Mouse (Mus musculus) naive thymus-derived CD4-positive, alpha-beta T cell, adult 2 months (primary cell): ENCODE data around the gene Ly6g5c.

Source experiments
- DNase-seq: peaks from one replicate; pipeline ENCODE4 v3.0.0-alpha.2; 2011; ENCODE audit warnings: low read depth

Gene Ly6g5c

GRCm38 (mm10) chr17:35141971-35142370, 33.9 kb downstream of the Ly6g5c start:
- DNase-seq = no peak

- no peak for DNase-seq
Measured at GRCm38 (mm10) chr17:35146139-35146538, 38.1 kb downstream of the Ly6g5c start.

- DNase-seq = no peak
Measured at GRCm38 (mm10) chr17:35147348-35147747, 39.3 kb downstream of the Ly6g5c start.

- no peak for DNase-seq
Measured at GRCm38 (mm10) chr17:35147922-35148639, 40.0 kb downstream of the Ly6g5c start.

GRCm38 (mm10) chr17:35152121-35152520, 44.0 kb downstream of the Ly6g5c start:
- no peak for DNase-seq

GRCm38 (mm10) chr17:35153077-35153476, 45.0 kb downstream of the Ly6g5c start:
- no peak for DNase-seq

- no peak for DNase-seq
Measured at GRCm38 (mm10) chr17:35153931-35154330, 45.9 kb downstream of the Ly6g5c start.

- no peak for DNase-seq
Measured at GRCm38 (mm10) chr17:35154616-35155015, 46.5 kb downstream of the Ly6g5c start.

- DNase-seq = no peak
Measured at GRCm38 (mm10) chr17:35155451-35155850, 47.4 kb downstream of the Ly6g5c start.

GRCm38 (mm10) chr17:35156461-35157200, 48.6 kb downstream of the Ly6g5c start:
- no peak for DNase-seq

GRCm38 (mm10) chr17:35157254-35157653, 49.2 kb downstream of the Ly6g5c start:
- no peak for DNase-seq

GRCm38 (mm10) chr17:35157661-35158175, 49.6 kb downstream of the Ly6g5c start:
- no peak for DNase-seq

GRCm38 (mm10) chr17:35158850-35159593, 50.9 kb downstream of the Ly6g5c start:
- DNase-seq = no peak

- no peak for DNase-seq
Measured at GRCm38 (mm10) chr17:35159638-35160037, 51.6 kb downstream of the Ly6g5c start.

GRCm38 (mm10) chr17:35161421-35161820, 53.3 kb downstream of the Ly6g5c start:
- DNase-seq = no peak
